Mouse (Mus musculus): ENCODE measurements at regions not wholly inside any gene's neighbourhood (a gene's known extent, or its start where the extent isn't known, plus 50 kb on each side); places are given as distances from the start of the nearest gene placed in this dataset.

- H3K9ac ChIP-seq (ENCODE audit: low read length), result no peak overlapping the region
- H3K27me3 ChIP-seq (ENCODE audit: control insufficient read depth, insufficient read depth, low read length), result no peaks in the 10 kb centered on the region
- WGBS, result 80% methylated on average over 1 of the region's 1 CpGs
- H3K4me1 ChIP-seq (ENCODE audit: control insufficient read depth, insufficient read depth, low read length), result no peaks in the 10 kb centered on the region
- no peak overlapping the region for H3K27ac ChIP-seq (ENCODE audit: low read depth, low read length)
- H3K36me3 ChIP-seq (ENCODE audit: control insufficient read depth, insufficient read depth, low read length), result no peaks in the 10 kb centered on the region
- H3K4me3 ChIP-seq (ENCODE audit: low read depth, low read length), result no peak overlapping the region
- no peak overlapping the region for H3K4me2 ChIP-seq
- ATAC-seq (ENCODE audit: low FRiP score) (no peak), DNase-seq (ENCODE audit: low spot score, missing footprints) (no peak)
- H3K9me3 ChIP-seq (ENCODE audit: control insufficient read depth, low read length), result no peaks in the 10 kb centered on the region
Observed at GRCm38 (mm10) chr14:71672481-71672880, 819.2 kb downstream of the Gm9195 start.

GRCm38 (mm10) chr14:71671994-71672393 is 819.6 kb downstream of the Gm9195 start:
- Histone ChIP-seq H3K4me2 (no peak overlapping the region), H3K4me3 (ENCODE audit: low read depth, low read length) (no peak overlapping the region), H3K27me3 (ENCODE audit: control insufficient read depth, insufficient read depth, low read length) (no peaks in the 10 kb centered on the region), H3K27ac (ENCODE audit: low read depth, low read length) (no peak overlapping the region), H3K9ac (ENCODE audit: low read length) (no peak overlapping the region), H3K9me3 (ENCODE audit: control insufficient read depth, low read length) (no peaks in the 10 kb centered on the region), H3K36me3 (ENCODE audit: control insufficient read depth, insufficient read depth, low read length) (no peaks in the 10 kb centered on the region), H3K4me1 (ENCODE audit: control insufficient read depth, insufficient read depth, low read length) (no peaks in the 10 kb centered on the region)
- ATAC-seq (ENCODE audit: low FRiP score) (no peak), DNase-seq (ENCODE audit: low spot score, missing footprints) (no peak)
- 57% methylated on average over 2 of the region's 2 CpGs for WGBS

- 0% methylated on average over 1 of the region's 1 CpGs for WGBS
- Histone ChIP-seq H3K27ac (ENCODE audit: low read depth, low read length) (no peak overlapping the region), H3K4me1 (ENCODE audit: control insufficient read depth, insufficient read depth, low read length) (no peaks in the 10 kb centered on the region), H3K36me3 (ENCODE audit: control insufficient read depth, insufficient read depth, low read length) (no peaks in the 10 kb centered on the region), H3K27me3 (ENCODE audit: control insufficient read depth, insufficient read depth, low read length) (no peaks in the 10 kb centered on the region), H3K4me3 (ENCODE audit: low read depth, low read length) (no peak overlapping the region), H3K9ac (ENCODE audit: low read length) (no peak overlapping the region), H3K4me2 (no peak overlapping the region), H3K9me3 (ENCODE audit: control insufficient read depth, low read length) (no peaks in the 10 kb centered on the region)
- DNase-seq (ENCODE audit: low spot score, missing footprints) (peak; percentile 91), ATAC-seq (ENCODE audit: low FRiP score) (peak; percentile 90)
Observed at GRCm38 (mm10) chr14:71670435-71670834, 821.2 kb downstream of the Gm9195 start.

- no peak for ATAC-seq (ENCODE audit: low FRiP score)
- no peak for DNase-seq (ENCODE audit: low spot score, missing footprints)
- no peak overlapping the region for H3K4me2 ChIP-seq
- WGBS, result 90% methylated on average over 1 of the region's 1 CpGs
- no peaks in the 10 kb centered on the region for H3K9me3 ChIP-seq (ENCODE audit: control insufficient read depth, low read length)
- no peak overlapping the region for H3K9ac ChIP-seq (ENCODE audit: low read length)
- no peaks in the 10 kb centered on the region for H3K36me3 ChIP-seq (ENCODE audit: control insufficient read depth, insufficient read depth, low read length)
- H3K27ac ChIP-seq (ENCODE audit: low read depth, low read length), result no peak overlapping the region
- no peaks in the 10 kb centered on the region for H3K4me1 ChIP-seq (ENCODE audit: control insufficient read depth, insufficient read depth, low read length)
- H3K4me3 ChIP-seq (ENCODE audit: low read depth, low read length), result no peak overlapping the region
- no peaks in the 10 kb centered on the region for H3K27me3 ChIP-seq (ENCODE audit: control insufficient read depth, insufficient read depth, low read length)
Observed at GRCm38 (mm10) chr14:71666656-71667055, 825.0 kb downstream of the Gm9195 start.

- DNase-seq (ENCODE audit: low spot score, missing footprints) (no peak), ATAC-seq (ENCODE audit: low FRiP score) (no peak)
- Histone ChIP-seq H3K4me2 (no peak overlapping the region), H3K4me3 (ENCODE audit: low read depth, low read length) (no peak overlapping the region), H3K27me3 (ENCODE audit: control insufficient read depth, insufficient read depth, low read length) (no peaks in the 10 kb centered on the region), H3K9me3 (ENCODE audit: control insufficient read depth, low read length) (no peaks in the 10 kb centered on the region), H3K36me3 (ENCODE audit: control insufficient read depth, insufficient read depth, low read length) (no peaks in the 10 kb centered on the region), H3K9ac (ENCODE audit: low read length) (no peak overlapping the region), H3K27ac (ENCODE audit: low read depth, low read length) (no peak overlapping the region), H3K4me1 (ENCODE audit: control insufficient read depth, insufficient read depth, low read length) (no peaks in the 10 kb centered on the region)
- WGBS, result 88% methylated on average over 2 of the region's 2 CpGs
Observed at GRCm38 (mm10) chr14:71660166-71660565, 831.5 kb downstream of the Gm9195 start.

- H3K4me1 ChIP-seq (ENCODE audit: control insufficient read depth, insufficient read depth, low read length), result no peaks in the 10 kb centered on the region
- H3K27ac ChIP-seq (ENCODE audit: low read depth, low read length), result no peak overlapping the region
- no peak for ATAC-seq (ENCODE audit: low FRiP score)
- no peaks in the 10 kb centered on the region for H3K9me3 ChIP-seq (ENCODE audit: control insufficient read depth, low read length)
- no peaks in the 10 kb centered on the region for H3K27me3 ChIP-seq (ENCODE audit: control insufficient read depth, insufficient read depth, low read length)
- H3K36me3 ChIP-seq (ENCODE audit: control insufficient read depth, insufficient read depth, low read length), result no peaks in the 10 kb centered on the region
- no peak for DNase-seq (ENCODE audit: low spot score, missing footprints)
- H3K4me2 ChIP-seq, result no peak overlapping the region
- no peak overlapping the region for H3K9ac ChIP-seq (ENCODE audit: low read length)
- 86% methylated on average over 3 of the region's 3 CpGs for WGBS
- H3K4me3 ChIP-seq (ENCODE audit: low read depth, low read length), result no peak overlapping the region
Observed at GRCm38 (mm10) chr14:71654785-71655627, 836.6 kb downstream of the Gm9195 start.

GRCm38 (mm10) chr14:71642536-71642935 is 849.1 kb downstream of the Gm9195 start:
- no peak for DNase-seq (ENCODE audit: low spot score, missing footprints)
- WGBS, result 86% methylated on average over 1 of the region's 1 CpGs

GRCm38 (mm10) chr14:71639083-71639482 is 852.6 kb downstream of the Gm9195 start:
- WGBS, result 72% methylated on average over 1 of the region's 1 CpGs

More at GRCm38 (mm10) chr14:71642536-71642935, 849.1 kb downstream of the Gm9195 start:
- H3K4me3 ChIP-seq (ENCODE audit: low read depth, low read length), result no peak overlapping the region
- ATAC-seq (ENCODE audit: low FRiP score), result no peak
- no peaks in the 10 kb centered on the region for H3K36me3 ChIP-seq (ENCODE audit: control insufficient read depth, insufficient read depth, low read length)
- no peaks in the 10 kb centered on the region for H3K27me3 ChIP-seq (ENCODE audit: control insufficient read depth, insufficient read depth, low read length)
- H3K9me3 ChIP-seq (ENCODE audit: control insufficient read depth, low read length), result no peaks in the 10 kb centered on the region
- no peaks in the 10 kb centered on the region for H3K4me1 ChIP-seq (ENCODE audit: control insufficient read depth, insufficient read depth, low read length)
- H3K27ac ChIP-seq (ENCODE audit: low read depth, low read length), result no peak overlapping the region
- H3K9ac ChIP-seq (ENCODE audit: low read length), result no peak overlapping the region
- no peak overlapping the region for H3K4me2 ChIP-seq

DNA sequence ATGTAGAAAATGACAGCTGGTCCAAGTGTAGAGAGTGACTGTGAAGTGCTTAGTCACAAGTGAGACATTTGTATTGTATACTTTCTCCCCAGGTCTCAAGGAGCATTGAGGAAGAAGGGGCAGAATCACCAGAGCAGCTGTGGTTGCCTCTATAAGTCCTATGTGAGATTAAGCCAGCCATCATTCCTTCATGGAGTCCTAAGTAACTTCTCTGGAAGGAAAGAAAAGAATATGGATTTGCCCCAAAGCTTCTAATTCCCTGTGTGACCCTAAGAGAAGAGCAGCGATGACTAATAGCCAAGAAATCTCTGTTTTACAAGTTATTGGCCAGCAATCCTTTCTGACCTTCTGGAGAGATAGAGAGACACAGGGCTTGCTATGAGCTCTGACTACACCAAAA is 856.5 kb downstream of the Gm9195 start:
- DNase-seq (ENCODE audit: low spot score, missing footprints), result no peak
- WGBS, result 92% methylated on average over 1 of the region's 1 CpGs
- no peaks in the 10 kb centered on the region for H3K27me3 ChIP-seq (ENCODE audit: control insufficient read depth, insufficient read depth, low read length)
- H3K9ac ChIP-seq (ENCODE audit: low read length), result no peak overlapping the region
- no peaks in the 10 kb centered on the region for H3K9me3 ChIP-seq (ENCODE audit: control insufficient read depth, low read length)
- ATAC-seq (ENCODE audit: low FRiP score), result no peak
- H3K4me2 ChIP-seq, result no peak overlapping the region
- no peaks in the 10 kb centered on the region for H3K4me1 ChIP-seq (ENCODE audit: control insufficient read depth, insufficient read depth, low read length)
- no peak overlapping the region for H3K4me3 ChIP-seq (ENCODE audit: low read depth, low read length)
- no peaks in the 10 kb centered on the region for H3K36me3 ChIP-seq (ENCODE audit: control insufficient read depth, insufficient read depth, low read length)
- H3K27ac ChIP-seq (ENCODE audit: low read depth, low read length), result no peak overlapping the region

More at GRCm38 (mm10) chr14:71639083-71639482, 852.6 kb downstream of the Gm9195 start:
- Histone ChIP-seq H3K9me3 (ENCODE audit: control insufficient read depth, low read length) (no peaks in the 10 kb centered on the region), H3K27me3 (ENCODE audit: control insufficient read depth, insufficient read depth, low read length) (no peaks in the 10 kb centered on the region), H3K27ac (ENCODE audit: low read depth, low read length) (no peak overlapping the region), H3K4me1 (ENCODE audit: control insufficient read depth, insufficient read depth, low read length) (no peaks in the 10 kb centered on the region), H3K4me3 (ENCODE audit: low read depth, low read length) (no peak overlapping the region), H3K4me2 (no peak overlapping the region), H3K36me3 (ENCODE audit: control insufficient read depth, insufficient read depth, low read length) (no peaks in the 10 kb centered on the region), H3K9ac (ENCODE audit: low read length) (no peak overlapping the region)
- ATAC-seq (ENCODE audit: low FRiP score) (no peak), DNase-seq (ENCODE audit: low spot score, missing footprints) (no peak)
